Mouse (Mus musculus) midbrain, postnatal 0 days (tissue): ENCODE data around the gene Clca2. TPM values are rescaled to one million over a fixed set of nuclear protein-coding genes. Genes with fewer than 3 reads are reported as not detected.
A peak's percentile ranks its signal among the peaks of the same experiment; 100 is the strongest.

ENCODE experiments used
- ATAC-seq: fragments of 200-750 bp; cut with Nextera tagmentation; 2 replicates; pipeline ENCODE4 v1.8.0; 2017; ENCODE audit warnings: moderate number of reproducible peaks, mild to moderate bottlenecking, moderate TSS enrichment, moderate library complexity; ENCODE audit not compliant: low FRiP score
- DNase-seq: peaks from one replicate; pipeline ENCODE4 v3.0.0-alpha.2; 2015; ENCODE audit warnings: low spot score
- H3K27ac ChIP-seq: fragments of 300-500 bp; sonication (generic); 2 replicates; pipeline ENCODE4 v1.5.1; 2014; ENCODE audit warnings: low read depth, mild to moderate bottlenecking, low read length, mixed read lengths
- H3K27me3 ChIP-seq: fragments of 300-500 bp; sonication (generic); 2 replicates; pipeline ENCODE4 v1.6.1; 2014; ENCODE audit warnings: low read length, control low read depth, mixed read lengths; ENCODE audit not compliant: insufficient read depth
- H3K36me3 ChIP-seq: fragments of 300-500 bp; sonication (generic); 2 replicates; pipeline ENCODE4 v1.6.1; 2014; ENCODE audit warnings: low read length, control low read depth, mixed read lengths; ENCODE audit not compliant: insufficient read depth
- H3K4me1 ChIP-seq: fragments of 300-500 bp; sonication (generic); 2 replicates; pipeline ENCODE4 v1.6.1; 2014; ENCODE audit warnings: mild to moderate bottlenecking, control low read depth, antibody characterized with exemption, low read length, mixed read lengths; ENCODE audit not compliant: insufficient read depth
- H3K4me2 ChIP-seq: fragments of 300-500 bp; sonication (generic); 2 replicates; pipeline ENCODE4 v1.6.1; 2014; ENCODE audit warnings: low read depth, mild to moderate bottlenecking, low read length, mixed read lengths; ENCODE audit not compliant: poor library complexity, severe bottlenecking
- H3K4me3 ChIP-seq: fragments of 300-500 bp; sonication (generic); 2 replicates; pipeline ENCODE4 v1.5.1; 2014; ENCODE audit warnings: low read depth, mild to moderate bottlenecking, low read length, moderate library complexity
- H3K9ac ChIP-seq: fragments of 300-500 bp; sonication (generic); replicated peaks from 2 replicates; pipeline ENCODE4 v1.6.1; 2014; ENCODE audit warnings: mild to moderate bottlenecking, low read length, moderate library complexity, mixed read lengths; ENCODE audit not compliant: poor library complexity, severe bottlenecking
- H3K9me3 ChIP-seq: fragments of 300-500 bp; sonication (generic); 2 replicates; pipeline ENCODE4 v1.6.1; 2016; ENCODE audit warnings: low read length, control low read depth
- CTCF ChIP-seq: IDR thresholded peaks from 2 replicates; pipeline ENCODE4 v1.5.1; 2016; ENCODE audit warnings: antibody characterized with exemption, mild to moderate bottlenecking
- WGBS: fragments of 180-500 bp; shearing (Covaris S2); extraction: QIAGEN DNeasy Blood & Tissue Kit; methylation state at CpG from one replicate; pipeline ENCODE4 v1.1.7; 2014; 5-methylcytosine and 5-hydroxymethylcytosine counted together
- polyA plus RNA-seq: library from polyadenylated mRNA; unstranded; fragments of >200 nt; fragmentation: Nextera tagmentation; extraction: Ambion mirVana; gene quantifications from 2 replicates; pipeline ENCODE4 v1.2.1, GENCODE M21; 2015
- total RNA-seq: library from RNA; depleted of rRNA; stranded (reverse); fragments of >200 nt; gene quantifications from 2 replicates; pipeline ENCODE4 v1.2.3, GENCODE M21; 2014; rRNA removed

The Clca2 gene
- total and polyA plus RNA-seq, 2 experiments from 2014 or later = 0.05 TPM

DNA sequence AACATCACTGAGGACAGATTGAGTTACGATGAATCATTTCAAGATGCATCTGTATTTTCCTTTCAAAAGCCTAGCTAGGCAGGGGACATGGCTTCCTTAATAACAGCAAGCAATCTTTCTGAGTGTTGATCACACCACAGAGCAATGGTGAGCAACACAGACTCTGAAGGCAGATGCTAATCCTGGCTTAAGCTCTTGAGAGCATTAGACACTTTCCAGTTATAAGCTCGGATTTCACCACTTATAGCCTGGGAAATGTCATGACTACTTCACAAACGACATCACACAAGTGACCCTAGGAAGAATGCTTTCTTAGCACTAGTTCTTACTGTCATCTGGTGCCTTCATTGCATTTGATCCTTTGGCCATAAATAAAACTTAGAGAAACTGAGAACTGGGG, 71.2 kb downstream of the Clca2 start:
- H3K36me3 ChIP-seq = no peaks in the 10 kb centered on the region
- no peaks in the 10 kb centered on the region for H3K27me3 ChIP-seq
- 57% methylated on average over 3 of the region's 3 CpGs for WGBS
- ATAC-seq = no peak
- H3K4me3 ChIP-seq = no peak overlapping the region
- no peak overlapping the region for H3K27ac ChIP-seq
- H3K4me1 ChIP-seq = no peaks in the 10 kb centered on the region
- no peak overlapping the region for H3K4me2 ChIP-seq
- H3K9me3 ChIP-seq = no peaks in the 10 kb centered on the region
- no peak overlapping the region for H3K9ac ChIP-seq
- no peak for DNase-seq
- TF ChIP-seq CTCF = no peak

DNA sequence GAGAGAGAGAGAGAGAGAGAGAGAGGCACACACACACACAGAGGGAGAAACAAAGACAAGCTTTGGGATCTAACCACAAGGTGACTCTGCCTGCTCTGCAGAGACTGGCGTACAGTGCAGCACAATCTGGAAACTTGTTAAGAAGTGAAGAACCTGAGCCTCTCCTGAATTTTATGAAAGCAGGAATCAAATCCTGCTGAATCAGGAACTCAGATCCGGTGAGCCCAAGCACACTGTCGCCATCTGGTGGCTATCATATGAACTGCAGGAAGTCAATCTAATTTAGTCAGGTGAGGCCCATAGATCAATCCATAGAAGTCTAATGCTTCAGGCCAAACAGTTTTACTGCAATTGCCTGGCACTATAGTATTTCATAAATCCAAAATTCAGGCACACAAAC, 72.5 kb downstream of the Clca2 start:
- peak; percentile 54; the same call in 1 of the 2 replicates for ATAC-seq
- Histone ChIP-seq H3K27ac (no peak overlapping the region), H3K27me3 (no peaks in the 10 kb centered on the region), H3K9ac (no peak overlapping the region), H3K9me3 (no peaks in the 10 kb centered on the region), H3K4me1 (no peaks in the 10 kb centered on the region), H3K36me3 (no peaks in the 10 kb centered on the region), H3K4me3 (no peak overlapping the region), H3K4me2 (no peak overlapping the region)
- peak; percentile 59 for DNase-seq
- 34% methylated on average over 3 of the region's 3 CpGs for WGBS
- TF ChIP-seq CTCF = peak; percentile 88

Other genes starting within 250 kb of the Clca2 start
- not detected in 2 replicates for gene Clca4b, start 166.9 kb downstream of the Clca2 start, total RNA-seq
- gene Clca4b, start 166.9 kb downstream of the Clca2 start, polyA plus RNA-seq = not detected in 2 replicates
- not detected in 2 replicates for gene Clca4a, start 124.4 kb downstream of the Clca2 start, total RNA-seq
- gene Clca4a, start 124.4 kb downstream of the Clca2 start, polyA plus RNA-seq = 0.07 TPM in 1 of 2 replicates, not detected in the other
- not detected in 2 replicates for gene Clca1, start 66.7 kb downstream of the Clca2 start, total RNA-seq
- gene Clca1, start 66.7 kb downstream of the Clca2 start, polyA plus RNA-seq = 0.09 TPM in 1 of 2 replicates, not detected in the other
- gene Odf2l, start 19.1 kb upstream of the Clca2 start, total RNA-seq = 10.6 TPM in 2 replicates
- 8.1 and 9.4 TPM in 2 replicates for gene Odf2l, start 19.1 kb upstream of the Clca2 start, polyA plus RNA-seq
- gene Col24a1, start 193.0 kb upstream of the Clca2 start, total RNA-seq = 0.47 and 1.1 TPM in 2 replicates
- 0.47 and 0.79 TPM in 2 replicates for gene Col24a1, start 193.0 kb upstream of the Clca2 start, polyA plus RNA-seq